Mouse (Mus musculus): Measurements from ENCODE around the gene Olfr166. TPM values are rescaled to one million over a fixed set of nuclear protein-coding genes. Genes with fewer than 3 reads are reported as not detected.
"Not testable (repeated sequence)": the region's sequence is repeated elsewhere in the genome, so short reads cannot be mapped to it uniquely, and the experiment has no call there.

Gene Olfr166
- polyA plus RNA-seq (2021), result not detected

GRCm38 (mm10) chr16:19483394-19483793 lies at the start of gene Olfr166:
TSS of gene Olfr166 (plus strand) at chr16:19483694.
- in situ Hi-C loops (cut with MboI; ENCODE audit: low pct_unique_long_range_greater_than_20kb), result no loop called here
- H3K27me3 ChIP-seq, result peaks cover 9% of the 10 kb centered on the region
- no peak for TF ChIP-seq CTCF (IDR thresholded peaks at IDR 0.05)
- ATAC-seq (no peak), DNase-seq (ENCODE audit: low read depth, low spot score) (no peak)
- ChIA-PET CTCF (no interaction called here), POLR2A (no interaction called here)

GRCm38 (mm10) chr16:19458741-19459140 lies 24.8 kb upstream of the Olfr166 start:
- CTCF ChIA-PET; H3K27me3 ChIP-seq; DNase-seq (ENCODE audit: low read depth, low spot score); POLR2A ChIA-PET; ATAC-seq; in situ Hi-C loops (cut with MboI; ENCODE audit: low pct_unique_long_range_greater_than_20kb): not testable (repeated sequence)

- POLR2A ChIA-PET, result no interaction called here
- no peak for DNase-seq (ENCODE audit: low read depth, low spot score)
- CTCF ChIA-PET, result no interaction called here
- no peak for TF ChIP-seq CTCF (IDR thresholded peaks at IDR 0.05)
- in situ Hi-C loops (cut with MboI; ENCODE audit: low pct_unique_long_range_greater_than_20kb), result no loop called here
- H3K27me3 ChIP-seq, result no peaks in the 10 kb centered on the region
- no peak for ATAC-seq
These were observed 19.1 kb upstream of the Olfr166 start for GRCm38 (mm10) chr16:19464365-19464764.

- POLR2A ChIA-PET, result no interaction called here
- ATAC-seq (no peak), DNase-seq (ENCODE audit: low read depth, low spot score) (no peak)
- H3K27me3 ChIP-seq, result peaks cover 15% of the 10 kb centered on the region
- no peak for TF ChIP-seq CTCF (IDR thresholded peaks at IDR 0.05)
- in situ Hi-C loops (cut with MboI; ENCODE audit: low pct_unique_long_range_greater_than_20kb), result no loop called here
- CTCF ChIA-PET, result no interaction called here
These were observed 38.7 kb downstream of the Olfr166 start, which contains the start of gene Olfr167 for GRCm38 (mm10) chr16:19522166-19522565. TSS of gene Olfr167 (minus strand) at chr16:19522266.

- ATAC-seq (no peak), DNase-seq (ENCODE audit: low read depth, low spot score) (no peak)
- ChIA-PET POLR2A (no interaction called here), CTCF (no interaction called here)
- H3K27me3 ChIP-seq, result peaks cover 10% of the 10 kb centered on the region
- no peak for TF ChIP-seq CTCF (IDR thresholded peaks at IDR 0.05)
- in situ Hi-C loops (cut with MboI; ENCODE audit: low pct_unique_long_range_greater_than_20kb), result no loop called here
These were observed 52.0 kb downstream of the Olfr166 start, which contains the start of gene Olfr168 for GRCm38 (mm10) chr16:19535455-19535854. TSS of gene Olfr168 (minus strand) at chr16:19535555.

Other genes with a start within 250 kb of the Olfr166 start
- not detected for gene Olfr164, start 169.6 kb upstream of the Olfr166 start, polyA plus RNA-seq (2021)
- gene Olfr165, start 60.6 kb upstream of the Olfr166 start, polyA plus RNA-seq (2021), result not detected
- gene Olfr167, start 38.6 kb downstream of the Olfr166 start, polyA plus RNA-seq (2021), result not detected
- gene Olfr168, start 51.9 kb downstream of the Olfr166 start, polyA plus RNA-seq (2021), result not detected
- gene Olfr169, start 88.1 kb downstream of the Olfr166 start, polyA plus RNA-seq (2021), result not detected
- gene Olfr170, start 128.2 kb downstream of the Olfr166 start, polyA plus RNA-seq (2021), result not detected
- not detected for gene Olfr171, start 146.2 kb downstream of the Olfr166 start, polyA plus RNA-seq (2021)
- gene Lamp3, start 222.7 kb downstream of the Olfr166 start, polyA plus RNA-seq (2021), result 0.12 TPM

Data from Patski (cell line).